Mouse (Mus musculus) kidney, postnatal 10 days (tissue): Measurements from ENCODE around the gene 3110082J24Rik.

Source experiments
- DNase-seq: peaks from one replicate; pipeline ENCODE4 v3.0.0; 2021; ENCODE audit warnings: mixed read lengths

The 3110082J24Rik gene

DNA sequence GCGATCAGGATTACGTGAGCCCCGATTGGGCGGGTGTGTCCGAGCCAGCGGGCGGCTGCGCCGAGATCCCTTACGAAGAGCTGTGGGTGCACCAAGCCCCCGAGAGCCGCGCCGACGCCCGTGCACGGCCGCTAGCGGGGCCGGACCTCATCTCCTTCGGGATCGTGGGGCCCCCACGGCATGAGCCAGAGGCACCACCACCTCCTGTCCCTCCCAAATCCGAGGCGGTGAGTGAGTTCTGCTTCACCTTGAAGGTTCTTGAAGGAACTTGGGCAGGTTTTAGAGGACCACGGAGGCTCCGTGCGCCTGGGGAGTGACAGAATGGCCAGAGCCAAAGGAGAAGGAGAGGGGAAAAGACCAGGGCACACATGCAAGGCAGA is 8.9 kb upstream of the 3110082J24Rik start:
- no peak for DNase-seq

DNA sequence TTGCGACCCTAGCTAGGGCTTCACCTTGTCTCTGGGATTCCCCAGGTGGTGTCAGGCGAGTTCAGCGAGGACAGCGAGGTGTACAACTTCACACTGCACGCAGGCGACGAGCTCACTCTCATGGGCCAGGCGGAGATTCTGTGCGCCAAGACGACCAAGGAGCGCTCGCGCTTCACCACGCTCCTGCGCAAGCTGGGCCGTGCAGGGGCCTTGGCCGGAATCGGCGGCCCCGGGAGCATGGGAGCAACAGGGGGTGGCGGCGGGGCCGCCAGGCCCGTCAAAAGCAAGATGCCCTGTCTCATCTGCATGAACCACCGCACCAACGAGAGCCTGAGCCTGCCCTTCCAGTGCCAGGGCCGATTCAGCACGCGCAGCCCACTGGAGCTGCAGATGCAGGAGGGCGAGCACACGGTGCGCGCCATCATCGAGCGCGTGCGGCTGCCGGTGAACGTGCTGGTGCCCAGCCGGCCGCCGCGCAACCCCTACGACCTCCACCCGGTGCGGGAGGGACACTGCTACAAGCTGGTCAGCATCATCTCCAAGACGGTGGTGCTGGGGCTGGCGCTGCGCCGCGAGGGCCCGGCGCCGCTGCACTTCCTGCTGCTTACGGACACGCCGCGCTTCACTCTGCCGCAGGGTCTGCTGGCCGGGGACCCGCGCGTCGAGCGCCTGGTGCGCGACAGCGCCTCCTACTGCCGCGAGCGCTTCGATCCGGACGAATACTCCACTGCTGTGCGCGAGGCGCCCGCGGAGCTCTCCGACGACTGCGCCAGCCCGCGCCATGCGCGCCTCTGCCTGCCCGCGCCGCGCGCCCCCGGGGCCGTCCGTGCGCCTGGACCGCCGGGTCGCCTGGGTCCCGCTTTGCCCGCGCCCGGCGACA is 8.2 kb upstream of the 3110082J24Rik start:
- DNase-seq: peak; percentile 90

DNA sequence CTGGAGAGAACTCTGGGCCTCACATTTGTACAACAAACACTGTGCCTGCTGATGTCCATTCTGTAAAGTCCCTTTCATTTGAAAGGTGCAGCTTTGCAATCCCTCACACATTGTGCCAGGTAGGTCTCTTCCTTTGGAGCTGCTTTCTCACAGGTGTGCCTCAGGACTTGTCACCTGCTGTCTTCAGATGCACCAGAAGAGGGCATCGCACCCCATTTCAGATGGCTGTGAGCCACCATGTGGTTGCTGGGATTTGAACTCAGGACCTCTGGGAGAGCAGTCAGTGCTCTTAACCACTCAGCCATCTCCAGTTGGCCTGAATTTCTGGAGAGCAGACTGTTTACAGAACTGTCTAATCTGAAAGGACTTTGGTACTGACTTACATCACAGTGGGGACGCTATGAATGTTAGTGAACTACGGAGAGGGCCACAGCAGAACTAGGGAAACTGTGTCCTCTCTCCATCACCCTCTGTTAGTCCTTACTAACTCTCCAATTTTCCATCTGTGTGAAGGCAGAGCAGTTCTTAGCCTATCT is 6.7 kb upstream of the 3110082J24Rik start:
- no peak for DNase-seq

DNA sequence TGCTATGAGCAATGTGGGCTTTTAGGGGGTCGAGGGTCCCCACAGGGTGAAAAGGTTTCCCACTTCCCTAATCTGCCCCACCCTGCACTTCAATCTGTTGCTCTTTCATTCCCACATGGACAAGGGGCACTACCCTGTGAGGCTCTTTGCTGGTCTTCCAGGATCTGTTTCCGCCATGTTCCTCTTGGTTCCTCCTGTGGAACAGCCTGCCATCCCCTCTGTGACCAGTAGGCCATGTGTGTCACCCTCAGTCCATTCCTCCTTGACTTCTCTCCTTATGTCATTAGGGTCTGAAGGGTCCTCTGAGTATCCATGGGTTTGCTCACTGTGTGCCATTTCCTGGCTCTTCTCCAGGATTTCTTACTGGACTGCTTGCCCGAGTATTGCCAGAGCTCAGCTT is 5.9 kb upstream of the 3110082J24Rik start:
- no peak for DNase-seq

DNA sequence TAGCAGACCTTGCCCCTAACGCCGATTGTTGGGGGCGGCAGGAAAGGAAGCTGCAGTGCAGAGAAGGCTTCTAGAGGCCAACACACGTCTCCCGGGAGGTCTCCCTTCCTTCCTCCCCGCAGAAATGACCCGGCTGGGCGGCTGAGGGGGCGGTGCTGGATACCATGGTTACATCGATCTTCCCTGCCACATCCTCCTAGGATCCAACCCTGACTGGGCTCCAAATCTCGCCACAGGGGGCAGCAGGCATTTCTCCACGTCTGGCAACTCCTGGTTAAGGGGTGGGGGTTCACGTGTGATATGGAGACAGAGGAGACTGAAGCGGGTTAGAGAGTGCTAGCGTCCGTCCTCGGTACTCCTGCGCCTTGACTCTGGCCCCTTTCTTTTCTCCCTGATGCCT is 5.2 kb upstream of the 3110082J24Rik start:
- peak; percentile 74 for DNase-seq

DNA sequence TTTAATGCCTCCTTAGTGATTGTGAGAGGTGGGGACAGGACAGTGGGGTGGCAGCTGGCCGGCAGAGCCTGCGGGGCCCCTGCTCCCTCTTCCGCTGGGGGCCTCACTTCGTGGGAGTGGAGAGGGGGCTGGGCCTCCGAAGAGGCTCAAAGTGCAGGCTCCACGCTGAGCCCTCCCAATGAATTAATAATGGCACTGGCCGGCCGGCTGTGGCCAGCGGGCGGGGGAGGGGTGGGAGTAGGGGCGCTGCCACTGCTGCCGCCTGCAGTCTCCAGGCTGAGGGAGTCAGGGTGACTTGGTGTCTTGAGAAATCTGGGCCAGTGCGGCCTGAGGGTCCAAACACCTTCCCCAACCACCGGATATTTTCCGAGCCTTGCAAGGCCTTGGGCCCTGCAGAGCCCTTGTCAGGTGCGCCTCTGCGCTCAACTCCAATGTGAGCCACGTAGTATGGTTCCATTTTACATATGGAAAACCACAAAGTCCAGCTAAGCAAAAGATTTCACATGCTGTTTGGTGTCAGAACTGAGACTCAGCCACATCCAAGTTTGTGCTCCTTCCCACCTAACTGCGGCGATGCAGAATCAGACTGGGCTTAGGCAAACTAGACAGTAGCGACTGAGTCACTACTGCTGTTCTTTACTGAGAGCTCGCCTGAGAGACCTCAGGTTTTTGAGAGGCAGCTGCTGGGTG is 4.6 kb upstream of the 3110082J24Rik start:
- DNase-seq: peak; percentile 44

DNA sequence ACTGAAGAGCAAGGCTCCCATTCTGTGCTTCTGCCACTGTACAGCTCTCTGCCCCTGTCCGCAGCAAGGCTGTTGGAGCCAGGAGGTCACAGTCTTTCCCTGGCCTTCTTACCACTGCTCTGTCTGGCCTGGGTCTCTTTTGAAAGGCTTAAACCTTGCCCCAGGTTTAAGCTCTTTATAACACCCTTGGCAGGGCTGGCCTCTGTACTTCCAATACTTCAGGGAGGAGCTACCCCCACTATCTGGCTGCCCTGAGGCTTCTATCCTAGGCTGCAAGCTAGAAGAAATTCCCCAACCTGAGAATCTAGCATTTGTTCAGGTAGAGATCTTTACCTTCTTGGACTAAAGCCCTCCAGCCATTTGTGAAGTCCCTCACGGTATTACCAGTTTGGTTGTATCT is 4.0 kb upstream of the 3110082J24Rik start:
- no peak for DNase-seq

DNA sequence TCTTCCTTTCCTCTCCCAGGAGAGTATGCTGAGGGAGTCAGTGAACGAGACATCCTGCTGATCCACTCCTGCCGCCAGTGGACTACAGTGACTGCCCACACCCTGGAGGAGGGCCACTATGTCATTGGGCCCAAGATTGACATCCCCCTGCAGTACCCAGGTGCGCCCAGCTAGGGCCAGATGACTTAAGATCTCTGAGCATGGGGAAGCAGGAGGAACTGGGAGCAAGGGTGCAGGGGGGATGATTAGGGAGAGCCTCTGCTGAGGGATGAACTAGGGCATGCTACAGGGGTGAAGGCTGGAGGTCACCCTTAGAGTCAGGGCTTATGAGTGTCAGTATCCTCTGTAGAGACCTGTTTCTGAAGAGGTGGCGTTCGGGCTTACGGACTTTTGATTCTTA is 2.3 kb upstream of the 3110082J24Rik start:
- DNase-seq: no peak

DNA sequence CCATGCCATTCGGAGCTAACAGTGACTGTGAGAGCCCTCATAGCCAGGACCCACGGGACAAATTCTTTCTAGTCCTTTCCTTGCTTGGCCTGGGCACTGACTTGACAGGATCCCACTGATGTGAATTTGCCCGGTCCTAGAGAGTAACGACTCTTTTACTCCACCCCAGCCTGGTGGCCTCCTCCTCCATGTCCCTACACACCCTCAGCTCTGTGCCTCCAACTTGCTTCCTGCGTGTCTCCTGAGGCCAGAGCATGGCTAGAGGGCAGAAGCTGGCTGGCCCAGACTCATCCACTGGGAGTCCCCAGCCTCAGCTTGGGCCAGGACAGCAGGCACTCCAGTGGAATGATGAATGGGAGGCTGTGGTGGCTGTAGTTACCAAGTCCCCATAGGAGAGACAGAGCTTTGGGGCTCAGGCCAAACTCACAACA is 1.7 kb upstream of the 3110082J24Rik start:
- DNase-seq: no peak

DNA sequence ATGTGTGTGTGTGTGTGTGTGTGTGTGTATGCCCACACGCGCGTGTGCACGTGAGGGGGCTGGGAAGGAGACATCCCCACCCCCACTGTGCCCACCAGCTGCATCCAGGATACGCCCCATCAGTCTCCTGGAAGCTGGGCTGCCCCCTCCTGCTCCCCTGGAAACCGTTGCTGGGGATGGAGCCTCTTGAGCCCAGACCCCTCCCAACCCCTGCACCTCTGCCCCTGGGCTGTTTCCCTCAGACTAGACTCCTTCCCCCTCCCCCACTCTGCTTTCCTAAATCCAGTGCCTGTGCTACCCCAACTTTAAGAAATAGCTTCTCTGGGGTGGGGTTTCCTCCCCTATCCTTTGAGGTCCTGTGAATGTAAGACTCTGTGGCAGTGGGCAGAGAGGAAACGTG is 1.3 kb upstream of the 3110082J24Rik start:
- DNase-seq: no peak

DNA sequence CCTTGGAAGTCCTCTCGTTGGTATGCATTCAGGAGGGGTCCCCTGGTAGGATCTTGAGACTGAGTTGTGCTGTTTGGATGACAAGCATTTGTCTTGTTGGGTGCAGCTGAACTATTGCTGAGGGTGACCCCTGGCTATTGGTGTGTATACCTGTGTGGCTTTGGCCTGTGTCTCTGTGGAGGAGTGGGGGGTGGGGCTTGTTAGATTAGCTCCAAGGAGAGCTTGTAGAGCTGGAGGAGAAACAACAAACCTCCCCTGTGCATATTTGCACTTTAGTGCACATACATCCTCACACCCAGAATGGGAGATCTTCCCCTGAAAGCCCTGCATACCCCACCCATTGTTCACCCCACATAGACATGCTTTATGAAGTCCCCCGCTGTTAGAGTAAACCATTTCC is 870 bp upstream of the 3110082J24Rik start:
- no peak for DNase-seq

DNA sequence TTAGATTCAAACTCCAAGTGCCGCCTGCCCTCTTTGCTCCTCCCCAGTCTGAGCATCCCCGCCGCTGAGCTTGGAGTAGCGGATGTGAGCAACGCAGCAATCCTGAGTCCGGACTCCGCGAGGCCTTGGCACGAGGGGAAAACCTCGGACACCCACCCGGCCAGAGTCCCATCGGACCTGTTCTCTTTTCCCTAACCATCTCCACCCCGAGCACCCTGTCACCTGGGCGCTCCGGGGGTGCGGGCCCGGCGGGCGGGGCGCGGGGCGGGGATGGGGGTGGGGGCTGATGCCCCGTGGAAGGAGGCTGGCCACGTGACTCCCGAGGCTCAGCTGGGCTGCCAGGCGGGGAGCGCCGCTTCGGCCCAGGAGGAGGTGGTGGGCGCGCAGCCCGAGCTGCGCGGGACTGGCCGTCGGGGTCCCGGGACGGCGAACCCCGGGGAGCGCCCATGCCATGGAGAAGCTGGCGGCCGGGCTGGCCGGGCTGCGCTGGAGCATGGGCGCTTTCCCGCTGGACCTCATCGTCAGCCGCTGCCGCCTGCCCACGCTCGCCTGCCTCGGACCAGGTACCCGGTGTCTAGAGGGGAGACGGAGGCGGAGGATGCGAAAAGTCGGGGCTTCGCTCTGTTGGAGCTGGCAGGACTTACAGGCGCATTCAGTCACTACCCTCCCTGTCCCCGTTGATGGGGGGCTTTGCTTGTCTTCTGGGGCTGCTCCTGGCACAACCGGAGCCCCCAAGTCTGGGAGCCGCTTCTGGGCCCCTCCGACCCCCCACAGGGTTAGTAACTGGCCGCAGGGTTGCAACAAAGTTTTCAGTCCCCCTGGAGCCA is 832 bp downstream of the 3110082J24Rik start, which contains the start of gene Garem2:
Garem2 (plus strand) TSS at position 321 of the 827 bp plus-strand sequence.
- DNase-seq: peak; percentile 52

DNA sequence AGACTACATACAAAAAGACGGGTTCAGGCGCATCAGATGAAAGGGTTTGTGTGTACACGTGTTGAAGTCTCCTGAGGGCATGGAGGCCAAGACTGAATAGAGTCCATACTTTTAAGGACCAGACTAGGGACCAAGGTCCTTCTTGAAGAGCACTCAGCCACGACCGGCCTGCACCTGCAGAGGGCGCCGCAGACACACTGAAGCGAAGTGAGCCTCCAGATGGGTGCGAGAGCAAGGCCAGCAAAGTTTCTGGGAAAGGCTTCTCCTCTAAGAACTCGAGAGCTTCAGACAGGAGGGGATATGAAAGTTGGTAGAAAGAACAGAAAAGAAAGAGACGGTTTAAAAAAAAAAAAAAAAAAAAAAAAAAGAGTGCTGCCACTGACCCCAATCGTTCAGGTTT is 1.5 kb downstream of the 3110082J24Rik start:
- DNase-seq: peak; percentile 76

DNA sequence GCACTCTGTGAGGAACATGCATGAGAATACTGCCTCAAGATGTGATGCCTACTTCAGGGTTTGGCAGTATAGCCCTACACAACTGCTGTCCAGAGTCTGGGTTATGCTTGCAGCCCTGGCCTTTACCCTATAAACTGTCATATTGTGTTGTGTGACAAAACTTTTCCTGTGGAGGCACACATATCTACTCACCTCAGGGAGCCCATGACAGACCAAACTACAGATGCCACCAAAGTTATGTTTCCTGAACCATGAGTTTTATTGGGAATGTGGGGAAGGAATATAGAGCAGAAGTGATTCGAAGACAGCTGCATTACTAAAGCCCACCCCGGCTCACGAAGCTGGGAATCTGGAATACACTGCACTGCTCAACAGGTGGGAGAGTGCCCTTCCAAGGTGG is 2.5 kb downstream of the 3110082J24Rik start:
- DNase-seq: no peak

DNA sequence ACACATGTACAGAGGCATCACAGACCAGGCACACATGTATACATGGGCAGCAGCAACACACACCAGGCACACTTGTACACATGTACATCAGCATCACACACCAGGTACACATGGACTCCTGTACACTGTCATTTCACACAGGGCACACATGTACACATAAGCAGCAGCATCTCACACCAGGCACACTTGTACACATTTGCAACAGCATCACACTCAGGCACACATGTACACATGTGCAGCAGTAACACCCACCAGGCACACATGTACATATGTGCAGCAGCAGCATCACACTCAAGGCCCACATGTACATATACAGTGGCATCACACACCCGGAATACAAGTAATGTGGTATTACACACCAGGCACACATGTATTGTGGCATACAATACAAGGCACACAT is 7.6 kb downstream of the 3110082J24Rik start:
- DNase-seq: no peak

DNA sequence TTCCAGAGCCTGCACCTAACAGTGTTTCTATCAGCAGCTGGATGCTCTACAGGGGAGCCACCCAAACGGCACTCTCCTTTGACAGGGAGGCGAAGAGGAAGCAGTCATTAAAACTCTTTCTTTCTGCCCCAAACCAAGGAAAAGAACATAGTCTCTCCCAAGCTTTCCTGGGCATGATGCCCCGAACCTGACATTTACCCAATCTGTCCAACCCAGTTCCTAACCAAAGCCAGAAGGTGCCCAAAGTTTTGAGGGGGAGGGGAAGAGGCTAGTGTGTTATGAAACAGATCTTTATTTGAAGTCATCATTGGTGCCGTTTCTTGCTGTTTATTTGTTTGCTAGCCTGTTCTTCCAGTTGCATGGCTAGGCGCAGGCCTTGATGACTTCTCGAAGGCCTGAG is 10.2 kb downstream of the 3110082J24Rik start:
- no peak for DNase-seq

DNA sequence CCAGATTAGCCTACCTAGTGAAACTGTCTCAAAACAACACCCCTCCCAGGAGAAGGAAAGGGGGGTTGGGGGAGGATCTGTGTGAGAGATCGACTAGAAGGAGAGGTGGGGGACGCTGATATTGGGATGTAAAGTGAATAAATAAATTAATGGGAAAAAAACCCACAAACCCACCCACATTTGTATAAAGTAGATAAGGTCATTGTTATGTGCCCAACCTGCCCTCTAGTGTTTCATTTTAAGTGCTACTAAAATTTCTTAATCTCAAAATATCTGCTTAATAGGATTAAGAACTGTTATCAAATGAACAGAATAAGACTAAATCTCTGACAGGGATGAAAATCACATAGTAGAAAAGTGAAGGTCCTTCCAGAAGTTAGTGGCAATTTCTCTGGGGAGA is 11.5 kb downstream of the 3110082J24Rik start:
- no peak for DNase-seq

DNA sequence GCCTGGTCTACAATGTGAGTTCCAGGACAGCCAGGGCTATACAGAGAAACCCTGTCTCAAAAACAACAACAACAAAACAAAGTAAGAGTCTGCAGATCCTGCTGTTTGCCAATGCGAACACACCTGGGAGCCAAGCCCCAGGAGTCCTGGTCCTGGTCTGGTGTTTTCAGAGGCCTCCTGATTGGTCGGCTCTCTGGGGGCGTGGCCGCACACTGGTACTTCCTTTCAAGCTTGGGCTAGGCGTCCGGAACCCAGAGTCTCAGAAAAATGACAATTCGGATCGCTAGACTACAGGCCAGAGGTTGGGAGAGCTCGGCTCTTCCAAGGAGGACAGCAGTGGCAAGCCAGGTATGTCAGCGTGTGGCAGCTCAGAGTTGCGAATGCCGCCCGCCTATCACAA is 13.2 kb downstream of the 3110082J24Rik start:
- DNase-seq: no peak

DNA sequence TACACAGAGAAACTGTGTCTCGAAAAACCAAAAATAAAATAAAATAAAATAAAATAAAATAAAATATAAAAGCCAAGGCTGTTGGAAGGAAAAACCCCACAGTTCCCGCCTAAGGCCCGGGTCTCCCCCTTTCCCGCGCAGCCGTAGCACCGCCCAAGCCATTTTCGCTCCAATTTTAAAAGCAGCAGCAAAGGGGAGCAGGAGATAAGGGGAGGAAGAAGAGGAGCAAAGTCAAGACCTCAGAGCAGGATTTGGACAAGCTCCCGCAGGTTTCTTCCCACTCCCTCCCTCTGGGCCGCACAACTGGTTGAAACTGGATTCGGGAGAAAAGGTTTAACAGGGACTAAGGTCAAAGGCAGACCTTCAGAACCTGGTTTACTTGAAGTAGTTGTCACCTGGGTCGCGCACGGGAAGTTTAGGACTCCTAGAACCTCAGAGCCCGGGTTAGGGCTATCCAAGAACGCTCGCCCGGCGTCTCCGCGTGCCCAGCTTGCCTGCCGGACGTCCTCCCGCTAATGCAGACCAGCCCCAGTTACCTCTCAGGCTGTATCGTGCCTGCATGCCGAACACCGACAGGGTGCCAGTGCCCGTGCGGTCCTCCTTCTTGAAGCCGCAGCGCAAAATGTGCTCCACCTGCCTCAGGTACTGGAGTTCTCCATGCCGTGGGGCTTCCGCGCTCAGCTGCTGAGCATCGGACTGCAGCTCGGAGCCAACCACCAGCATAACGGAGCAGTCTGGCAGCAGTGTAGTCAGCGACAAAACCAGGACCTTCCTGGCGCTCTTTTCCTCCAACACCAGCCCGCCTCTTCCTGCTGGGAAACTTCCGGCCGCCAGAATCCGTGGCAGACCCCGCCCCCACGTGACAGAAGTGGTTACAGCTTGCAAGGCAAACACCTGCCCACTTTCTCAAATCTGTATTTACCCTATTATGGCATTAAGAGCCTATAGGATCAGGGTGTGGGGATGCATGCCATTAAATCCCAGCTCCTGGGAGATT is 32.8 kb downstream of the 3110082J24Rik start, which contains the start of gene Tyms:
Tyms (minus strand) TSS at position 793 of the 997 bp plus-strand sequence.
- peak; percentile 91 for DNase-seq

DNA sequence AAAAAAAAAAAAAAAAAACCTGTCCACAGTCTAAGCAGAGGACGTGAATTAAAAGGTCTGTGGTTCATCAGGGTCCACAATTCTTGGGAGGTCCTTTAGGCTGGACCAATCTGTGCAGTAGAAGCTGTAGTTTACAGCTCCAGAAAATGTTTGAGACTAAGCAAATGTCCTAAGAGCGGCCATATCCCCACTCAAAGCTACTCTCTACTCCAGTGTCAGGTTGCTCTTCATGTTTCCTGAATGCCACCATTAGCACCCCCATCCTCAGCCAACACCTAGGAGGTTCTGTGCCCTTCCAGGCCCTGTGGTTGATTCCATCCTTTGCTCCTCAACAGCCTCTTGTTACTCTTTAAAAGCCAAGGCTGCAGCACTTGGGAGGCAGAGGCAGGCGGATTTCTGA is 33.5 kb downstream of the 3110082J24Rik start:
- DNase-seq: no peak

DNA sequence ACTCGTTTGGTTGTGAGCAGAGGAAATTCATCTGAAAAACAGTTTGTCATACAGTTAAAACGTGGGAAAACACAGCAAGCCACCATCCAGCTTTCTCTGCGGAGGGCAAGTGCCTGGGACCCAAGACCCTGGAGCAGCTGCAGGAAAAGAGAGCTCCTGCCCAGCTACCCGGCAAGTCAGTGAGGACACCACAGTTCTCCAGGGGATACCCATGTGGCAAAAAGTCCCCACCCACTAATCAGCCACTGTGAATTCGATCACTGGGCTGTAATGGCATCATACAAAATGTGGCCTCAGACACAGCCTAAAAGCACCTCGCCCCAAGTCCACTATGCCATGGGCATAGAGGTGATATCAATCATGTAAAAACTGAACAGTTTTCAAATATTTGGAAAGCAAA is 34.2 kb downstream of the 3110082J24Rik start:
- no peak for DNase-seq

DNA sequence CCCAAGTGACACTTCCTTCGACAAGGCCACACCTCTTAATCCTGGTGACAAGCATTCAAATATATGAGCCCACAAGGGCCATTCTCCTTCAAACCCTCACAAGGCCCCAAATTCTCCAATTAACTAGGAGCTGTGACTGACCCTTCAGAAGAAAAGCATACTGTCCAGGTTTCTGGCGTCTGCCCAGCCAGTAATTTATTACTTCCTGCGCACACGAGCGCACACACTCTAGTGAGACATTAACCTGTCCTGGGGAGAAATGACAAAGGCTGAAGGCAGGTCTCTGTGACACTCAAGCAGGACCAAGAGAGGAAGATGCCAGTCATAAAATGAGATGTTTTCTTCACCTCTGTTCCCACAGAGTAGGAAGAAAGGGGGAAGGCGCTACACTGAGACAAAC is 38.2 kb downstream of the 3110082J24Rik start:
- DNase-seq: peak; percentile 54
